Mouse (Mus musculus) forebrain, embryonic 10.5 days (tissue): ENCODE measurements around the gene Tmem231. TPM values are rescaled to one million over a fixed set of nuclear protein-coding genes. Genes with fewer than 3 reads are reported as not detected.

Experiments used
- DNase-seq: peaks from one replicate; pipeline ENCODE4 v3.0.0-alpha.2; 2017; ENCODE audit warnings: low spot score; ENCODE audit errors: extremely low spot score
- H3K27ac ChIP-seq: fragments of 300-500 bp; sonication (generic); 2 replicates; pipeline ENCODE4 v1.5.1; 2016; ENCODE audit warnings: mild to moderate bottlenecking
- H3K27me3 ChIP-seq: fragments of 300-500 bp; sonication (generic); 2 replicates; pipeline ENCODE4 v1.6.1; 2016; ENCODE audit warnings: mild to moderate bottlenecking; ENCODE audit not compliant: poor library complexity, severe bottlenecking
- H3K36me3 ChIP-seq: fragments of 300-500 bp; sonication (generic); replicated peaks from 2 replicates; pipeline ENCODE4 v1.6.1; 2016; ENCODE audit warnings: mild to moderate bottlenecking, moderate library complexity
- H3K4me1 ChIP-seq: fragments of 300-500 bp; sonication (generic); 2 replicates; pipeline ENCODE4 v1.6.1; 2016
- H3K4me3 ChIP-seq: fragments of 300-500 bp; sonication (generic); 2 replicates; pipeline ENCODE4 v1.5.1; 2016; ENCODE audit warnings: mild to moderate bottlenecking, moderate library complexity
- H3K9me3 ChIP-seq: fragments of 300-500 bp; sonication (generic); 2 replicates; pipeline ENCODE4 v1.6.1; 2016; ENCODE audit warnings: mild to moderate bottlenecking, moderate library complexity
- WGBS: fragments of 180-500 bp; shearing (Covaris S2); methylation state at CpG from one replicate; pipeline ENCODE4 v1.1.7; 2016; 5-methylcytosine and 5-hydroxymethylcytosine counted together
- polyA plus RNA-seq: library from polyadenylated mRNA; unstranded; fragments of >200 nt; fragmentation: Nextera tagmentation; extraction: Ambion mirVana; gene quantifications from 2 replicates; pipeline ENCODE4 v1.2.1, GENCODE M21; 2016

Gene Tmem231
- polyA plus RNA-seq, 1 experiment from 2014 or later, result 23.2 TPM

DNA sequence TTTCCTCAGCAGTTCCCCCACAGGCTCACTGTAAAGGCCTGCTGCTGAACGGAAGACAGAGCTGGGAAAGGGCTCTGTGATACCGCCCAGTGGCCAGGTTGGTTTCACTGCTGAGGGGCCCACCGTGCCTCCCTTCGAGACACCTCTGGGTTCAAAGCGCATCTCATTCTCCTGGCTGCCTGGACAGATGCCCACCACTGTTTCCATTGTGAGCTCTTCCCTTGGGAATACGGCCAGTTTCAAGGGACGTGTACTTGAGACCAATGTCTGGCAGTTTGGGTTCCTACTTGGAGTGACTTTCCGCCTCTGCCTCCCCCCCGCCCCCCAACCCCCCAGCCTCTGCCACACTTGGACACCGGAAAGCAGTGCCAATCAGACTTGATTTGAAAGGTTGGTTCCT lies 29.4 kb upstream of the Tmem231 start:
- no peak overlapping the region for H3K27ac ChIP-seq
- 81% methylated on average over 10 of the region's 10 CpGs for WGBS
- no peak for DNase-seq

DNA sequence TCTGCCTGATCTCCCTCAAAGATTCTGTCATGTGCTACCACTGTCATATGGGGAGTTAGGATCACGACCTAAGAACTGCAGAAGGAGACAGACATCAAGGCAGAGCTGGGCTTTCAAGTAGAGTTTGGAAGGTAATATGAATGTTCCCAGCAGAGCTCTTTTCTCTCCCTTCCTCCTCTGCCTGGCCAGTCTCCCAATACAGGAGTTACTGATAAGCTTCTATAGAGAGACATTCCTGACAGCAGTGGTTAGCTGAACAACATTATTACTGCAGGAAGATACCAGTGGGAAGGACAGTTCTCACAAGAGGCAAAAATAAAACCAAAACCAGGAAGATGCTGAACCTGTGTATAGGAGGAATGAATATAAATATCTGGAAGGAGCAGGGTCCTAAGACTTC lies 28.9 kb upstream of the Tmem231 start:
- Histone ChIP-seq H3K36me3 (peaks cover 38% of the 10 kb centered on the region), H3K4me3 (no peak overlapping the region), H3K27me3 (no peaks in the 10 kb centered on the region), H3K4me1 (0 out of 2 replicates have a peak, but pooled peaks cover 8% of the 10 kb centered on the region), H3K27ac (no peak overlapping the region), H3K9me3 (no peaks in the 10 kb centered on the region)
- no peak for DNase-seq
- 83% methylated on average over 1 of the region's 1 CpGs for WGBS

More for the DNA sequence above, 29.4 kb upstream of the Tmem231 start:
- 0 out of 2 replicates have a peak, but pooled peaks cover 8% of the 10 kb centered on the region for H3K4me1 ChIP-seq
- no peaks in the 10 kb centered on the region for H3K27me3 ChIP-seq
- H3K9me3 ChIP-seq, result no peaks in the 10 kb centered on the region
- H3K4me3 ChIP-seq, result no peak overlapping the region
- peaks cover 38% of the 10 kb centered on the region for H3K36me3 ChIP-seq

DNA sequence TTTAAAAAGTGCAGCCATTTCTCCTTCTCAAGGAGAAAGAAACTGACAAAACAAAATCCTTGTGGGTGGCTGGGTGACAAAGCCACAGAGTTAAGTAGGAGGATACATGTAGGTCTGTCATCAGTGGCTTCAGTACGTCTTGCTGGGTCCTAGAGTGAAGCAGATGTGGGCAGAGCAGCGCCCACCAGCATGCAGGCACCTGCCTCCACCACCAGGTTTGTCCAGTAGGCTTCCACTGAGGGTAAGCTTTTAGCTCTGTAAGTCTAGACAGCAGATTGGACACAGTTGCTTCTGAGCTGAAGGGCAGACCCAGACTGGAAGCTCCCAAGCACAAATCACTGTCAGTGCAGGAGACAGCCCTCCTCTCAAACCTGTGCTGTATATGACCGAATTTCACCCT lies 27.6 kb upstream of the Tmem231 start:
- WGBS, result 72% methylated on average over 3 of the region's 3 CpGs
- no peak for DNase-seq
- Histone ChIP-seq H3K36me3 (peaks cover 40% of the 10 kb centered on the region), H3K9me3 (no peaks in the 10 kb centered on the region), H3K27ac (no peak overlapping the region), H3K27me3 (no peaks in the 10 kb centered on the region), H3K4me3 (no peak overlapping the region), H3K4me1 (0 out of 2 replicates have a peak, but pooled peaks cover 8% of the 10 kb centered on the region)

DNA sequence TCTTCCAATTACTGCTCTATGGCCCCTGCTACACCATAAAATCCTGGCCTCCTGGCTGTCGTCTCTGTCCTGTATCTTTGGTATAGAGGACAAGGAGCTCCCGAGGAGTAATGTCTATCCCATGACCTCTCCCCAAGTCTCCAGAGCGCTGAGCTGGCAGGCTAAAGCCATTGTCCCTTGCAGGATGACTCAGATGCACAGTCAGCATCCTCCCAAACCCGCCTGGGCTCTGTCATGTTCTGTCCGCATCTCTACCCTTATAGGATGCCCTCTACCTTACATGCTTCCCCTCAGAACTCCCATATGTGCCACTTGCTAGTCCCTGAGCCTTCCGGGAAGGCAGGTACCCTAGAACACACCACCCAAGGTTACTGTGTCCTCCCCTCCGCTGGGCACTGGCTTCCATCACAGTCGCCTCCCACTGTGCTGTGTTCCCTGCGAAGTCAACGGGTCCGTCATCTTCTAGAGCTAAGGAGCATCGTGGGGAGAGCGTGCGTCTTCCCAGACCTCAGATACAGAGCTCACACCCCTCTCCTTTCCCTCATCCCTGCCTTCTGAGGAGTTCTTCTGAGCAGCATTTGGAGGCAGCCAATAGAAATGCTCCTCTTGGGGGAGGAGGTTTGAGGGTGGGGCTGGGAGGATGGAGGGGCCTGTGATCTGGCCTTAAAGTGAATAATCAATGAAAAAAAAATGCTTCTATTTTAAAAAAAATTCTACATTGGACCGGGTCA lies 27.1 kb upstream of the Tmem231 start:
- no peak overlapping the region for H3K4me3 ChIP-seq
- no peaks in the 10 kb centered on the region for H3K9me3 ChIP-seq
- H3K27me3 ChIP-seq, result no peaks in the 10 kb centered on the region
- H3K4me1 ChIP-seq, result 0 out of 2 replicates have a peak, but pooled peaks cover 8% of the 10 kb centered on the region
- no peak for DNase-seq
- H3K36me3 ChIP-seq, result peaks cover 45% of the 10 kb centered on the region
- WGBS, result 74% methylated on average over 15 of the region's 15 CpGs
- H3K27ac ChIP-seq, result no peak overlapping the region

DNA sequence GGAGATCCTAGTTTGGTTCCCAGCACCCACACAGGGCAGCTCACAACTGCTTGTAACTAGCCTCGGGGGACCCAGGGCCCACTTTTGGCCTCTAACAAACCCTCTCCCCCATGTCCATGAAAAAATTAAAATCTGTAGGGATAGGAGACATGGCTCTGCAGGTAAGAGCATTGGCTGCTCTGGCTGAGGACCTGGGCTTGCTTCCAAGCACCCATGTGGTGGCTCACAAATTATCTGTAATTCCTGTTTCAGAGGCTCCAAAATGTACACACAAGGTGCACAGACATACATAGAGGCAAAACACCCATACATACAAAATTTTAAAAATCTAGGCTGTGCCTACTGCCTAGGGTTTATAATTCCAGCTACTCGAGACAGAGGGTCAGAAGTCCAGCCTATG lies 23.6 kb upstream of the Tmem231 start:
- DNase-seq, result no peak
- Histone ChIP-seq H3K4me1 (no peaks in the 10 kb centered on the region), H3K4me3 (no peak overlapping the region), H3K9me3 (no peaks in the 10 kb centered on the region), H3K27me3 (no peaks in the 10 kb centered on the region), H3K36me3 (peaks cover 73% of the 10 kb centered on the region), H3K27ac (no peak overlapping the region)
- 94% methylated on average over 2 of the region's 2 CpGs for WGBS

DNA sequence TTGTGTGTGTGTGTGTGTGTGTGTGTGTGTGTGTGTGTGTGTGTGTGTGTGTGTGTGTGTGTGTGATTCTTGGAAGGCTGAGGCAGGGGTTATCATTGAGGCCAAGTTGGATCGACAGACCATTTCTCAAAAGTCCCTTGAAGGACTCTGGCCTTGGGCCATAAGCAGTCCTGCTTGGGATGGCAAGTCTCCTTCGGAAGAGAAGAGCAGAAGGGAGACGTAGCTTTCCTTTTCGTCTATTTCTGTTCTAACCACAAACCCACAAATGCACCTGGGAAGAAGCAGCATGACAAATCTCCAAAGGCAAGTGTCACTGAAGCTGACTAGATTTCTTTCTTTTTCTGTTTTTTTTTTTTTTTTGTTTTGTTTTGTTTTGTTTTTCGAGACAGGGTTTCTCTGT lies 22.2 kb upstream of the Tmem231 start:
- DNase-seq, result no peak
- Histone ChIP-seq H3K4me1 (no peaks in the 10 kb centered on the region), H3K27ac (no peak overlapping the region), H3K9me3 (no peaks in the 10 kb centered on the region), H3K27me3 (no peaks in the 10 kb centered on the region), H3K36me3 (peaks cover 86% of the 10 kb centered on the region), H3K4me3 (no peak overlapping the region)
- 95% methylated on average over 5 of the region's 5 CpGs for WGBS

DNA sequence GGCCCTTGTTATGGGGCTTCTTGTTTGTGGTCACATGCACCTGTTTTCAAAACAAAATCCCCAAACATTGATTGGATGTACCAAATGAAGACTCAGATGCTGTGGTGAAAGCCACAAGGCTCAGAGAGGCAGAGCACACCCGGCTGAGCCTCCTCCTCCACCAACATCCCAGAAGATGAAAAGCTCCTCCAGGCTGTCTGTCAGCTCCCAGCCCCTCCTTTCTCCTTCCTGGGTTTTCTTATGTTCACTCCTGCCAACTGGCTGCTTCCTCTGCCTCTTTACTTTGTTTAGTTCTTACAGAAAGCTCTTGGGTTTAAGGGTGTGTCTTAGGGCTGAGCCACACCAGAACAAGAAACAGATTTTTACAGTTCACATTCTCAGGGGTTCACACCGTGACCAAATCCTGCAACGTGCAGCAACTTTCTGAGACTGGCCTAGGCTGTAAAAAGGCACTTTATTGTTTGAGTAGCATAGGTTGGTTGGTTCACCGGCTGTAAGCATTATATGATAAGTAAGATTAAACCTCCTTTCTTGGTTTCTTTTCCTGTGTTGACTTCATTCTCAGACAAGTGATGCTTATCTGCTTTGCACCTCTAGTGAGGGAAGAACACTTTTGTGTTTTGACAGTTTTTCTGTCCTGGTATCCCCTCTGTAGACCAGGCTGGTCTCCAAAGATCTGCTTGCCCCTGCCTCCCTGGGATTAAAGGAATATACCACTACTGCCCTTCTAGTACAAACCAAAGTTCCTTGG lies 21.3 kb upstream of the Tmem231 start:
- H3K27ac ChIP-seq, result no peak overlapping the region
- H3K27me3 ChIP-seq, result no peaks in the 10 kb centered on the region
- WGBS, result 95% methylated on average over 4 of the region's 4 CpGs
- no peaks in the 10 kb centered on the region for H3K9me3 ChIP-seq
- no peak overlapping the region for H3K4me3 ChIP-seq
- H3K4me1 ChIP-seq, result no peaks in the 10 kb centered on the region
- peaks cover 91% of the 10 kb centered on the region for H3K36me3 ChIP-seq
- no peak for DNase-seq

DNA sequence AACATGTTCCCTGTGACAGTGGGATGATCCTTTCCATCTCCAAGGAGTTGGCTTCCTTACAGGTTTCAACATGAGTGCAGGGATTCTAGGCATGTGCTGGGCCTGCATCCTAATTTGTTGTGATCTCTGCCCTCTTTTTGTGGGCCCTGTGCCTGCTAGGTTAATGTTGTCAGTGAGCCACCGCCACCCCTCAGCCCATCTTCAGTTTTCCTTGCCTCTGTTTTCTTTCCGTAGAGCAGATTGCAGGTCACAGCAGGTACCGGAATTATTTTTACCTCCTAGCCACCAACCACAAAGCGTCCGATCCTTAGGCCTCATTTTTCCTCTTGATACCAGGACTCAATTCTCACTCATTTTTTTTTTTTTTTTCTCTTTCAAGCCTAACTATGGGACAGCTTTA lies 18.3 kb upstream of the Tmem231 start:
- Histone ChIP-seq H3K9me3 (no peaks in the 10 kb centered on the region), H3K27me3 (no peaks in the 10 kb centered on the region), H3K4me1 (no peaks in the 10 kb centered on the region), H3K36me3 (peaks cover 92% of the 10 kb centered on the region), H3K27ac (no peak overlapping the region), H3K4me3 (no peak overlapping the region)
- 96% methylated on average over 5 of the region's 5 CpGs for WGBS
- DNase-seq, result no peak

DNA sequence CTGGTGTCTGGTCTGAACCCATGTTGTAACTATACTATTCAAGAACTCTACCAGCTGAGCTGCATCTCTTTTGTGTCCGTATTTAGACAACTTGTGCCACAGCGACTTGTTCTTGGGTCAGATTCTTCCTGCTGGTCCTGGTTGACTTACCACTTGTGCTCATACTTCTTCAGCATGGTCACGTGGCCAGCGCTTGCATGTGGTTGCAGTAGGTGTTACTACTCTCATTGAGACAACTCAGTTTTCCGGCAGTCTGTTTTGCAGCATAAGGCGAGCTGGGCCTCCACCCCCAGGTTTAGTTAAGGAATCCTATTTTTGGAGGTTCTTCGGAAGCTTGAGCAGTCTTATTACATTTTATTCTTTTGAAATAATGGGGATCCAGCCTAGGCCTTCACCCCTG lies 17.6 kb upstream of the Tmem231 start:
- H3K4me3 ChIP-seq, result no peak overlapping the region
- 93% methylated on average over 7 of the region's 7 CpGs for WGBS
- no peak for DNase-seq
- H3K36me3 ChIP-seq, result peaks cover 92% of the 10 kb centered on the region
- no peaks in the 10 kb centered on the region for H3K27me3 ChIP-seq
- H3K27ac ChIP-seq, result no peak overlapping the region
- H3K9me3 ChIP-seq, result no peaks in the 10 kb centered on the region
- no peaks in the 10 kb centered on the region for H3K4me1 ChIP-seq

DNA sequence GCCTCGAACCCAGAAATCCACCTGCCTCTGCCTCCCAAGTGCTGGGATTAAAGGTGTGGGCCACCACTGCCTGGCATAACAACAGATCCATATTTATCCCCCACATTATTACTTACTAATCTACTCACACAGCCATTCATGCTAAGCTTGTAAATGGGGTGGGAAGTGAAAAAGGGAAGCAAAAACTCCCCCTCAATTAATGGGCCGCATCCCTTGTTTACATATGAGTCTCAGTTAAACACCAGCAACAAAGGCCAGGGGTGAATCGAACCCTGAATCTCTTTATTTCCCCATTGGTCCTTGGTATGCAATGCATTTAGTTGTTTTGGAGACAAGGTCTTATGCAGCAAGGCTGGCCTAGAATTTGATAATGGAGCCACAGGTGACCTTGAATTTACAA lies 17.2 kb upstream of the Tmem231 start:
- no peak for DNase-seq
- Histone ChIP-seq H3K27me3 (no peaks in the 10 kb centered on the region), H3K9me3 (no peaks in the 10 kb centered on the region), H3K27ac (no peak overlapping the region), H3K36me3 (peaks cover 92% of the 10 kb centered on the region), H3K4me3 (no peak overlapping the region), H3K4me1 (no peaks in the 10 kb centered on the region)
- 89% methylated on average over 3 of the region's 3 CpGs for WGBS

DNA sequence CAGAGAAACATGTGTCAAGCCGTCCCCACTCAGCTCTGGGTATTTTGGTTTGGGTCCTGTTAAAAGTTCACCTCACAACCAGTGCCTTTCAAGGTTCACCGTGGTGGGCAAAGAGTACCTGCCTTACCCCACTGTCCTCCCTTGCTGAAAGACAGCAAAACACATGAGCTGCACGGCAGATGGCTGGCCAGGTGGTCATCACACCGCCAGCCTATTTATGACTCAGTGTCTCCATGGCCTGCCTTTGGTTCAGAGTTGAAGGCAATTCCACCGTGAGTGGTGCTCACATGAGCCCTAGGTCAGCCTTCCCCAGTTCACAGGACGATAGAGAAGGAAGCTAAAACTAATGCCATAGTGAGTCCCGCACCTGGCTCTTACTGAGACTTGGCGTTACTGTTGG lies 14.3 kb upstream of the Tmem231 start:
- WGBS, result 94% methylated on average over 8 of the region's 8 CpGs
- no peaks in the 10 kb centered on the region for H3K27me3 ChIP-seq
- no peak for DNase-seq
- no peak overlapping the region for H3K27ac ChIP-seq
- H3K4me1 ChIP-seq, result no peaks in the 10 kb centered on the region
- H3K9me3 ChIP-seq, result no peaks in the 10 kb centered on the region
- no peak overlapping the region for H3K4me3 ChIP-seq
- H3K36me3 ChIP-seq, result peaks cover 92% of the 10 kb centered on the region

DNA sequence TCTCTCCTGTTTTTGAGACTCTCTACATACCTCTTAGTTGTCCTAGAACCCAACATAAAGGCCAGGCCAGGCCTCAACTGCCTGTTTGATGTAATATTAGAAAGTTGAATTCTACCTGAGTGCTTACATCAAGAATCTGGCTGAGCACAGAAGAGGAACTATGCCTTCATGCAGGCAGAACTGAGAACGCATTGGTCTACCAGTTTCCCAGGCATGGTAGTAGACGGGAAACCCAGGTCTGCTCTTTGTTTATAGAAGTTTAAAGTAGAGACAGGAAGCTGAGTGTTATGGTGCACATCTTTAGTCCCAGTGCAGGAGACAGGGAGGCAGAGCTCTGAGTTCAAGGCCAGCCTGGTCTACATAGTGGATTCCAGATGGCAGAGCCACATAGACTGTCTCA lies 13.5 kb upstream of the Tmem231 start:
- Histone ChIP-seq H3K4me3 (no peak overlapping the region), H3K36me3 (peaks cover 97% of the 10 kb centered on the region), H3K9me3 (no peaks in the 10 kb centered on the region), H3K27me3 (no peaks in the 10 kb centered on the region), H3K27ac (no peak overlapping the region), H3K4me1 (peaks cover 1% of the 10 kb centered on the region)
- DNase-seq, result no peak
- WGBS, result 96% methylated on average over 2 of the region's 2 CpGs

DNA sequence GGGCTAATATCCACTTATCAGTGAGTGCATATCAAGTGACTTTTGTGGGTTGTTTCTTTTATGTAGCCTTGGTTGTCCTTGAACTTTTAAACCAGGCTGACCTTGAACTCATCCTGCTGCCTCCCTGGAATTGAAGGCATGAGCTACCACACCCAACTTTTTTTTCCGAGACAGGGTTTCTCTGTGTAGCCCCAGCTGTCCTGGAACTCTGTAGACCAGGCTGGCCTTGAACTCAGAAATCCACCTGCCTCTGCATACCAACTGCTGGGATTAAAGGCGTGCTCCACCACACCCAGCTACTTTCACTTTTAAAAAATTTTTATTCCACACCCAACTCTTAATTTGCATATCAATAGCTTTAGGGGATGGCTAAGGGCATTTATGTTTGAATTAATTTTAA lies 9.9 kb upstream of the Tmem231 start:
- WGBS, result 90% methylated on average over 2 of the region's 2 CpGs
- H3K27me3 ChIP-seq, result no peaks in the 10 kb centered on the region
- H3K4me3 ChIP-seq, result no peak overlapping the region
- H3K4me1 ChIP-seq, result peaks cover 23% of the 10 kb centered on the region
- peaks cover 67% of the 10 kb centered on the region for H3K36me3 ChIP-seq
- DNase-seq, result no peak
- no peak overlapping the region for H3K27ac ChIP-seq
- no peaks in the 10 kb centered on the region for H3K9me3 ChIP-seq
